Mouse (Mus musculus) intestine, embryonic 16.5 days (tissue): ENCODE data around the gene Samd4b. TPM values are rescaled to one million over a fixed set of nuclear protein-coding genes. Genes with fewer than 3 reads are reported as not detected.
A peak's percentile ranks its signal among the peaks of the same experiment; 100 is the strongest.
"Not testable (repeated sequence)": the region's sequence is repeated elsewhere in the genome, so short reads cannot be mapped to it uniquely, and the experiment has no call there.

Experiments used
- ATAC-seq: fragments of 200-750 bp; cut with Nextera tagmentation; 2 replicates; pipeline ENCODE4 v1.8.0; 2017; ENCODE audit warnings: moderate TSS enrichment, moderate library complexity
- H3K27ac ChIP-seq: fragments of 300-500 bp; sonication (generic); 2 replicates; pipeline ENCODE4 v1.5.1; 2014; ENCODE audit warnings: mild to moderate bottlenecking, low read length
- H3K27me3 ChIP-seq: fragments of 300-500 bp; sonication (generic); replicated peaks from 2 replicates; pipeline ENCODE4 v1.6.1; 2014; ENCODE audit warnings: low read length, control low read depth, mixed read lengths; ENCODE audit not compliant: control insufficient read depth, insufficient read depth
- H3K36me3 ChIP-seq: fragments of 300-500 bp; sonication (generic); 2 replicates; pipeline ENCODE4 v1.6.1; 2014; ENCODE audit warnings: low read length, control low read depth; ENCODE audit not compliant: control insufficient read depth, insufficient read depth
- H3K4me1 ChIP-seq: fragments of 300-500 bp; sonication (generic); 2 replicates; pipeline ENCODE4 v1.6.1; 2014; ENCODE audit warnings: low read length, control low read depth, mixed read lengths; ENCODE audit not compliant: control insufficient read depth, insufficient read depth
- H3K4me2 ChIP-seq: fragments of 300-500 bp; sonication (generic); 2 replicates; pipeline ENCODE4 v1.6.1; 2014; ENCODE audit warnings: low read depth, low read length, control low read depth
- H3K4me3 ChIP-seq: fragments of 300-500 bp; sonication (generic); 2 replicates; pipeline ENCODE4 v1.5.1; 2014; ENCODE audit warnings: mild to moderate bottlenecking, low read length
- H3K9ac ChIP-seq: fragments of 300-500 bp; sonication (generic); 2 replicates; pipeline ENCODE4 v1.6.1; 2014; ENCODE audit warnings: low read depth, low read length
- H3K9me3 ChIP-seq: fragments of 300-500 bp; sonication (generic); 2 replicates; pipeline ENCODE4 v1.6.1; 2016; ENCODE audit warnings: low read length, control low read depth; ENCODE audit not compliant: control insufficient read depth
- WGBS: fragments of 180-500 bp; shearing (Covaris S2); extraction: QIAGEN DNeasy Blood & Tissue Kit; methylation state at CpG from one replicate; pipeline ENCODE4 v1.1.7; 2014; 5-methylcytosine and 5-hydroxymethylcytosine counted together
- polyA plus RNA-seq: library from polyadenylated mRNA; unstranded; fragments of >200 nt; fragmentation: Nextera tagmentation; extraction: Ambion mirVana; gene quantifications from 2 replicates; pipeline ENCODE4 v1.2.1, GENCODE M21; 2015

Samd4b gene
- polyA plus RNA-seq, 1 experiment from 2014 or later, result 7.8 TPM

DNA sequence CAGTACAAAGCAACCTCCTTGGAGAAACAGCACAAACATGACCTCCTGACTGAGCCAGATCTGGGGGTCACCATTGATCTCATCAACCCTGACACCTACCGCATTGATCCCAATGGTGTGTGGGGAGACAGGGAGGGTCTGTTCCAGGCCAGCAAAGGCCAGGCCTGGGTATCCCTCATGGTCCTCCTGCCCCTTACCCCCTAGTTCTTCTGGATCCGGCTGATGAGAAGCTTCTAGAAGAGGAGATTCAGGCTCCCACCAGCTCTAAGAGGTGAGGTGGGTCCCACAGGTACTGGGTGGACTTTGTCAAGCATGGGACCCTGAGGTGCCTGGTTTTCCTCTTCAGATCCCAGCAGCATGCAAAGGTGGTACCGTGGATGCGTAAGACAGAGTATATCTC, 202.5 kb downstream of the Samd4b start:
- WGBS, result 94% methylated on average over 4 of the region's 4 CpGs
- Histone ChIP-seq H3K27ac (no peak overlapping the region), H3K4me2 (no peak overlapping the region), H3K27me3 (no peaks in the 10 kb centered on the region), H3K9me3 (no peaks in the 10 kb centered on the region), H3K9ac (no peak overlapping the region), H3K4me1 (peaks cover 12% of the 10 kb centered on the region), H3K4me3 (no peak overlapping the region), H3K36me3 (peaks cover 12% of the 10 kb centered on the region)
- ATAC-seq, result no peak

DNA sequence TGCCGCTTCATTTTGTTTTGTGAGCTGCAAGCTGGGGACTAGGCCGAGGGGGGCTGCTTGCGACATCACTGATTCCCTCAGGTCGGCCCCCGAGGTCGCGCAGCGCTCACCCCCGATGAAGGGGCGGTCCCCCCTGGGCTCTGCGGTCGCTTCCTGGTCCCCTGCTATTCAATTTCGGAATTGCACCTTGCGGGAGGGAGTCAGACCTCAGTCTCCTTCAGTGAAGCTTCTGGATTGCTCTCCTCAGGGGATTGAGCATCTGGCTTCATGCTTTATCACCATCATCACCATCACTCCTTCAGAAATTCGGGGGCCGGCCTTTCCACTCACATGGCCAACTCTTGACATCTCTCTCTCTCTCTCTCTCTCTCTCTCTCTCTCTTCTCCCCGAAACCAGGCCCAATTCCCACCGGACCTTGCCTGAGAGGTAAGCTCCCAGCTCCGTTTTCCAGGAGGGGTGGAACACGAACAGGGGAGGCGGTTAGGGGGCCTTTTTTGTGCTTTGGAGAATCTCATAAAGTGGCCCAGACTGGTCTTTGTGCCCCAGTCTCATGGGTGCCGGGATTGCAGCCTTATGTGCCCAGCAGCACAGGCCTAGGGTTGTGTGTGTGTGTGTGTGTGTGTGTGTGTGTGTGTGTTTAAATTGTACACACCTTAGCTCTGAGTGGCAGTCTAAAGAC, 204.5 kb downstream of the Samd4b start:
- WGBS, result 5% methylated on average over 22 of the region's 22 CpGs
- H3K9ac ChIP-seq, result peak overlapping the region; percentile 80
- H3K4me1 ChIP-seq, result peaks cover 12% of the 10 kb centered on the region
- peaks cover 16% of the 10 kb centered on the region for H3K36me3 ChIP-seq
- no peaks in the 10 kb centered on the region for H3K9me3 ChIP-seq
- no peaks in the 10 kb centered on the region for H3K27me3 ChIP-seq
- H3K4me2 ChIP-seq, result peak overlapping the region; percentile 92
- H3K4me3 ChIP-seq, result peak overlapping the region; percentile 71
- peak overlapping the region; percentile 53 for H3K27ac ChIP-seq
- no peak for ATAC-seq

DNA sequence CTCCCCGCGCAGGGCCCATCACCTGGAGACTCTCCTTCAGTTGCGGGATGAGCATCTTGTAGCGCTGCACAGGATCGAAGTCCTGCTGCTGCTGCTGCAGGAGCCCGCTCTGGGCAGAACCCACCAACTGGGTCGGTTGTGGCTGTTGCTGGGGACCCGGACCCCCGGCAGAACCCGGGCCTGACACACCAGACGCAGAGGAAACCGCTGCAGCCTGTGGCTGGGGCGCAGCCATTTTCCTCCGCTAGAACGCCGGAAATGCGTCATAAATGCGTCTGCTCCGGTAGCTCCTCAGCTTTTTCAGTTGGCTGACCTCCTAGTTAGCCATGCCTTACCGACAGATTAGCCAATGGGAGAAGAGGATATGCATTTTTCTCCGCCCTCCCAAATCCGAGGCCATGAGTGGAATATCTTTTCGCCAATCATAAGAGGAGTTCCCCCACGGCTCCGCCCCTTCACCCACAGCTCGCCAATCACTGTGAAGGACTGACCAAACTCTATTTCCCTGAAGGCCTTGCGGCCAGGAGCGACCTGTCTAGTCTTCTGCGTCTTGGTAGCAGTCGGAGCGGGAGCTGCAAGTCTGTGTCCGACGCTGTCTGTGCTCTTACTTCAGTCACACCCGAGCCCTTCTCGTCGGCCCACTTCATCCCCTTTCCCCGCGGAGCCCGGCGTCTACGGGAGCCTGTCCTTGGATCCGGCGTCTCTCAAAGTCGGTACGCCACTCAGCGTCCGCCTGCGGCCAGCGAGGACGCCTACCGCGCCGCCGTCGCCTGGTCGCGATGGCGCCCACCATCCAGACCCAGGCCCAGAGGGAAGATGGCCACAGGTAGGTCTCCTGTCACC, 205.3 kb downstream of the Samd4b start, which contains the start of the genes Med29 and Paf1:
Med29 (minus strand) TSS at position 280 of the 843 bp plus-strand sequence.
Paf1 (plus strand) TSS at position 523 of the 843 bp plus-strand sequence.
- peak; percentile 98 for ATAC-seq
- peaks cover 17% of the 10 kb centered on the region for H3K36me3 ChIP-seq
- peak within 1 kb of the TSS; percentile 71 for H3K4me3 ChIP-seq
- H3K4me1 ChIP-seq, result peaks cover 12% of the 10 kb centered on the region
- peak within 1 kb of the TSS; percentile 86 for H3K9ac ChIP-seq
- H3K4me2 ChIP-seq, result peak within 1 kb of the TSS; percentile 92
- H3K27me3 ChIP-seq, result no peaks in the 10 kb centered on the region
- peak within 1 kb of the TSS; percentile 53 for H3K27ac ChIP-seq
- H3K9me3 ChIP-seq, result no peaks in the 10 kb centered on the region
- 0% methylated on average over 58 of the region's 58 CpGs for WGBS

DNA sequence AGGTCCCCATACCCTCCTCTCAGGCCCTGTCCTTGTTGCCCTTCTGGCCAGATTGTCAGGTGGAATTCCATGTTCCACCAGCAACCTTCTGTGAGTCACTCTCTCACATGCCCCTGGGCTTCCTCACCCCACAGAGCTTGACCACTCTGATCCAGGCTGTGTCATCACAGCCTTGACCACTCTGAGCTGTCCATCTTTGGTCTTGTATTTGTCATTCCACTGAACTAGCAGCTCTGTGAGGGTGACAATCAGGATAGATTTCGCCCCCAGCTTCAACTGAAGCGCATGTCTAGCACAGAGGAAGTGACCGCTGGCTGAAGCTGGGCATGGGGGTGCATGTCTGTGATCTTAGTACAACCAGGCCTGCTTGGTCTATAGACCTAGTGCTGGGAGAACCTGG, 207.6 kb downstream of the Samd4b start:
- Histone ChIP-seq H3K27ac (no peak overlapping the region), H3K9me3 (no peaks in the 10 kb centered on the region), H3K4me1 (peaks cover 16% of the 10 kb centered on the region), H3K36me3 (peaks cover 15% of the 10 kb centered on the region), H3K27me3 (no peaks in the 10 kb centered on the region), H3K4me3 (no peak overlapping the region), H3K4me2 (no peak overlapping the region), H3K9ac (no peak overlapping the region)
- 97% methylated on average over 3 of the region's 3 CpGs for WGBS
- ATAC-seq, result no peak

DNA sequence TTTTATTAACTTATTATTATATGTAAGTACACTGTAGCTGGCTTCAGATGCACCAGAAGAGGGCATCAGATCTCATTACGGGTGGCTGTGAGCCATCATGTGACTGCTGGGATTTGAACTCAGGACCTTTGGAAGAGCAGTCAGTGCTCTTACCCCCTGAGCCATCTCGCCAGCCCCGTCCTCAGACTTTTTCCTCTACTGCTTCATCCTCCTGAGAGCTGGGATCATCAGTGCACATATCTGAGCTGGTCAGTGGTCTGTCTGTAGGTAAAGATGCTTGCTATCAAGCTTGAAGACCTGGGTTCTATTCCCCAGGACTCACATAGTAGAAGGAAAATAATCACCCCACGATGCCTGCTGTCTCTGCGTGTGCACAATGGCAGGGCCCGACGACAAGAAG, 210.6 kb downstream of the Samd4b start:
- 80% methylated on average over 7 of the region's 7 CpGs for WGBS
- not testable (repeated sequence) for H3K27me3 ChIP-seq, H3K4me2 ChIP-seq, ATAC-seq, H3K9me3 ChIP-seq, H3K27ac ChIP-seq, H3K4me3 ChIP-seq, H3K9ac ChIP-seq
- H3K36me3 ChIP-seq, result peaks cover 15% of the 10 kb centered on the region
- H3K4me1 ChIP-seq, result peaks cover 29% of the 10 kb centered on the region

DNA sequence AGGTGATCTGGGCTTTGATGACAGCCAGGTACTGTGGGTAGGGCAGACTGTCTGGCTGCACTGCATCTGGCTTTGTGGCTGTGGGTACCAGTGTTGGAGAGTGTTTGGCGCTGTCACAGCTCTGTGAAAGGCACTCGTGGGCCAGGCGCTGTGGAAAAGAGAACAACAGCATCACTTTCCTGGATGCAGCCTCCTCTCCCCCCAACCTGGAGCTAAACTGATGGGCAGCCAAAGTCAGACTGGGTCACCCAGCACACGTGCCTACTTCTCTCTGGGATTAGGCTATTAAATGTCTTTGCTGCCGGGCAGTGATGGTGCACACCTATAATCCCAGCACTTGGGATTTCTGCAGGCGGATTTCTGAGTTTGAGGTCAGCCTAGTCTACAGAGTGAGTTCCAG, 211.1 kb downstream of the Samd4b start:
- not testable (repeated sequence) for H3K9ac ChIP-seq, H3K4me3 ChIP-seq, H3K27me3 ChIP-seq, H3K9me3 ChIP-seq, H3K4me2 ChIP-seq, ATAC-seq, H3K27ac ChIP-seq
- 78% methylated on average over 6 of the region's 6 CpGs for WGBS
- peaks cover 15% of the 10 kb centered on the region for H3K36me3 ChIP-seq
- H3K4me1 ChIP-seq, result peaks cover 30% of the 10 kb centered on the region

DNA sequence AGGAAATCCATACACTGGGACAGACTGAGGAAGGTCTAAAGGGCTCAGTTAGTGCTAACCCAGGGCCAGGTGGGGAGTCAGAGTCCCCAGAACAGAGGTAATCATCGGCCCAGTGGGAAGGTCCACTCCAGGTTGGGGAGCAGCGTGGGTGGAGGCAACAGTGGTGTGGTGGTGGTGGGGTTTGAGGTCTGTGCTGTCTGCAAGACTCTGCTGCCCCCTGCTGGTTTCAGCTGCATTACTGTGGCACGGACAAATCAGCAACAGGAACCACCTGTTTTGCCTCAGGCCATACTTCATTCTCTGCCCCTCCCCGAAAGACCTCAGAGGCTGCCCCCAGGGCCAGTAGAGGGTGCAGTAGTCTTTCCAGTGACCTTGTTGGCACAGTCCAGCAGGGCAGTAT, 211.5 kb downstream of the Samd4b start:
- Histone ChIP-seq H3K36me3 (peaks cover 15% of the 10 kb centered on the region), H3K27me3 (no peaks in the 10 kb centered on the region), H3K27ac (peak overlapping the region; percentile 77), H3K9ac (peak overlapping the region; percentile 43), H3K9me3 (no peaks in the 10 kb centered on the region), H3K4me1 (peaks cover 30% of the 10 kb centered on the region), H3K4me3 (no peak overlapping the region), H3K4me2 (no peak overlapping the region)
- peak; percentile 16 for ATAC-seq
- WGBS, result 2% methylated on average over 4 of the region's 4 CpGs

DNA sequence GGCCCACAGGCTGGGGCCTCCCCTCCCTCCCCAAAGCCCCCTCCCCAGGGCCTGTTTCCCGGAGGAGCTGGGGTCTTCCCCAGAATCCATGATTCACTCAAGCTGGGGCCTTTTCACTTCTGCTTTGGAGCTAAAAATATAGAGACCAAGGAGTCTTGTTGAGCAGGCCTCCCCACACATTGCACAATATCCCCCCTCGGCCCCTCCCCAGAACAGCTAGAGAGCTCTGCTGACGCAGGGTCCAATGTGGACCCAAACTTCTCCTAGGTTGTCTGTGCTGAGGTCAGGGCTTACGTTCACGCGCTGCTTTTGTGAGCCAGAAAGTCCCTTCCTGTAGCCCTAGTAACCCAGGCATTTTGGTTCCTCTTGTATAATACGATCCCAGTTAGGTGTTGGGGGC, 211.9 kb downstream of the Samd4b start:
- H3K27me3 ChIP-seq, result no peaks in the 10 kb centered on the region
- H3K9me3 ChIP-seq, result no peaks in the 10 kb centered on the region
- 81% methylated on average over 7 of the region's 7 CpGs for WGBS
- peak overlapping the region; percentile 77 for H3K27ac ChIP-seq
- no peak for ATAC-seq
- no peak overlapping the region for H3K4me3 ChIP-seq
- H3K4me1 ChIP-seq, result peaks cover 32% of the 10 kb centered on the region
- H3K9ac ChIP-seq, result peak overlapping the region; percentile 43
- no peak overlapping the region for H3K4me2 ChIP-seq
- peaks cover 15% of the 10 kb centered on the region for H3K36me3 ChIP-seq

DNA sequence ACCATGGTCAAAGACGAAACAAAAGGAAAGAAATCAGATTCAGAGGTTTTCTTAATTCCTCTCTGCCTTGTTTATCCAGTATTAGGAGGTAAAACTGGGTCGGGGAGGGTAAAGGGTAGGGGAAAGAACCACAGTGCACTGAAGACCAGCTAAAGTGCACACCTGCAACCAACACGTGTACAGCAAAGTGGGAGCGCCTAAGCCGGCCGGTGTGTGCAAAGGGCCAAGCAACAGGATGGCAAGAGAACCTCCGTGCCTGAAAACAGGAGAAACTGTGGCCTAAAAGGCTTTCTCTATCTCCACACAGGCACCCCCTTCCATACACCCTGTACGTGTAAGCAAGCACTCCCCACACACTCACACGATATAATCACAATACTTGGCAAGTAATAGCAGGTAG, 212.7 kb downstream of the Samd4b start:
- H3K4me1 ChIP-seq, result peaks cover 38% of the 10 kb centered on the region
- WGBS, result 88% methylated on average over 9 of the region's 9 CpGs
- ATAC-seq, result no peak
- no peak overlapping the region for H3K4me3 ChIP-seq
- no peak overlapping the region for H3K27ac ChIP-seq
- no peak overlapping the region for H3K9ac ChIP-seq
- H3K9me3 ChIP-seq, result no peaks in the 10 kb centered on the region
- no peaks in the 10 kb centered on the region for H3K27me3 ChIP-seq
- no peak overlapping the region for H3K4me2 ChIP-seq
- H3K36me3 ChIP-seq, result peaks cover 12% of the 10 kb centered on the region
